Mouse (Mus musculus): ENCODE measurements around the gene Taok3. TPM values are rescaled to one million over a fixed set of nuclear protein-coding genes. Genes with fewer than 3 reads are reported as not detected.

The Taok3 gene
- polyA plus RNA-seq, 1 experiment from 2014 or later, result 58.1 TPM

GRCm38 (mm10) chr5:117268749-117269148 is 148.8 kb downstream of the Taok3 start:
- Histone ChIP-seq H3K27me3 (replicated peaks; ENCODE audit: control insufficient read depth, insufficient read depth, low read length) (no peaks in the 10 kb centered on the region), H3K4me2 (ENCODE audit: low read length) (no peak overlapping the region), H3K4me3 (replicated peaks; ENCODE audit: low read length) (no peak overlapping the region), H3K9me3 (ENCODE audit: control insufficient read depth, low read length) (no peaks in the 10 kb centered on the region), H3K9ac (replicated peaks; ENCODE audit: low read depth, low read length) (no peak overlapping the region), H3K27ac (ENCODE audit: low read length) (no peak overlapping the region), H3K36me3 (ENCODE audit: control insufficient read depth, insufficient read depth) (peaks cover 18% of the 10 kb centered on the region), H3K4me1 (replicated peaks; ENCODE audit: control insufficient read depth, insufficient read depth, low read length) (no peaks in the 10 kb centered on the region)
- WGBS, result 35% methylated on average over 5 of the region's 5 CpGs
- no peak for ATAC-seq

- Histone ChIP-seq H3K4me1 (replicated peaks; ENCODE audit: control insufficient read depth, insufficient read depth, low read length) (no peaks in the 10 kb centered on the region), H3K4me2 (ENCODE audit: low read length) (no peak overlapping the region), H3K27ac (ENCODE audit: low read length) (no peak overlapping the region), H3K36me3 (ENCODE audit: control insufficient read depth, insufficient read depth) (peaks cover 13% of the 10 kb centered on the region), H3K4me3 (replicated peaks; ENCODE audit: low read length) (no peak overlapping the region), H3K9ac (replicated peaks; ENCODE audit: low read depth, low read length) (no peak overlapping the region), H3K9me3 (ENCODE audit: control insufficient read depth, low read length) (no peaks in the 10 kb centered on the region), H3K27me3 (replicated peaks; ENCODE audit: control insufficient read depth, insufficient read depth, low read length) (no peaks in the 10 kb centered on the region)
- ATAC-seq, result no peak
- 94% methylated on average over 12 of the region's 12 CpGs for WGBS
Observed at GRCm38 (mm10) chr5:117269395-117269794, 149.5 kb downstream of the Taok3 start.

DNA sequence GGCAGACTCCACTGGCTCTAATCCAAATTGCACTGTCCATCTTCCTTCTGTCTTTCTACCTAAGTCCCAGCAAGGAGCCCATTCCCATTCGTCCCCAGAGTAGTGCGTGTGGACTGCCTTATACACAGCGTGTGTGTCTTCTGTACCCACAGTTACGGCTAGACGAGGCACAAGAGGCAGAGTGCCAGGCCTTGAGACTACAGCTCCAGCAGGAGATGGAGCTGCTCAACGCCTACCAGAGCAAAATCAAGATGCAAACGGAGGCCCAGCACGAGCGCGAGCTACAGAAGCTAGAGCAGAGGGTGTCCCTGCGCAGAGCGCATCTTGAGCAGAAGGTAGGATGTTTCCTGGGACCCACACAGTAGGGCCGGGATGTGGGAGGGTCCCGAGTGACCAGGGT is 152.0 kb downstream of the Taok3 start:
- H3K9me3 ChIP-seq (ENCODE audit: control insufficient read depth, low read length), result no peaks in the 10 kb centered on the region
- H3K36me3 ChIP-seq (ENCODE audit: control insufficient read depth, insufficient read depth), result peaks cover 2% of the 10 kb centered on the region
- ATAC-seq, result no peak
- no peak overlapping the region for H3K4me3 ChIP-seq (replicated peaks; ENCODE audit: low read length)
- H3K27me3 ChIP-seq (replicated peaks; ENCODE audit: control insufficient read depth, insufficient read depth, low read length), result no peaks in the 10 kb centered on the region
- 83% methylated on average over 14 of the region's 14 CpGs for WGBS
- no peak overlapping the region for H3K9ac ChIP-seq (replicated peaks; ENCODE audit: low read depth, low read length)
- no peak overlapping the region for H3K27ac ChIP-seq (ENCODE audit: low read length)
- H3K4me2 ChIP-seq (ENCODE audit: low read length), result no peak overlapping the region
- H3K4me1 ChIP-seq (replicated peaks; ENCODE audit: control insufficient read depth, insufficient read depth, low read length), result no peaks in the 10 kb centered on the region

- 69% methylated on average over 5 of the region's 5 CpGs for WGBS
- Histone ChIP-seq H3K4me2 (ENCODE audit: low read length) (no peak overlapping the region), H3K4me3 (replicated peaks; ENCODE audit: low read length) (no peak overlapping the region), H3K9me3 (ENCODE audit: control insufficient read depth, low read length) (no peaks in the 10 kb centered on the region), H3K36me3 (ENCODE audit: control insufficient read depth, insufficient read depth) (peaks cover 2% of the 10 kb centered on the region), H3K9ac (replicated peaks; ENCODE audit: low read depth, low read length) (no peak overlapping the region), H3K27me3 (replicated peaks; ENCODE audit: control insufficient read depth, insufficient read depth, low read length) (no peaks in the 10 kb centered on the region), H3K4me1 (replicated peaks; ENCODE audit: control insufficient read depth, insufficient read depth, low read length) (no peaks in the 10 kb centered on the region), H3K27ac (ENCODE audit: low read length) (no peak overlapping the region)
- no peak for ATAC-seq
Observed at GRCm38 (mm10) chr5:117274817-117275216, 154.9 kb downstream of the Taok3 start.

GRCm38 (mm10) chr5:117277784-117278183 is 157.9 kb downstream of the Taok3 start:
- H3K27ac ChIP-seq (ENCODE audit: low read length), result no peak overlapping the region
- peaks cover 7% of the 10 kb centered on the region; the same call in 1 of the 2 replicates for H3K36me3 ChIP-seq (ENCODE audit: control insufficient read depth, insufficient read depth)
- no peak overlapping the region for H3K9ac ChIP-seq (replicated peaks; ENCODE audit: low read depth, low read length)
- H3K4me3 ChIP-seq (replicated peaks; ENCODE audit: low read length), result no peak overlapping the region
- 94% methylated on average over 6 of the region's 6 CpGs for WGBS
- no peaks in the 10 kb centered on the region for H3K9me3 ChIP-seq (ENCODE audit: control insufficient read depth, low read length)
- ATAC-seq, result no peak
- H3K4me2 ChIP-seq (ENCODE audit: low read length), result no peak overlapping the region
- no peaks in the 10 kb centered on the region for H3K27me3 ChIP-seq (replicated peaks; ENCODE audit: control insufficient read depth, insufficient read depth, low read length)
- no peaks in the 10 kb centered on the region for H3K4me1 ChIP-seq (replicated peaks; ENCODE audit: control insufficient read depth, insufficient read depth, low read length)

GRCm38 (mm10) chr5:117278809-117279668 is 159.1 kb downstream of the Taok3 start:
- no peak overlapping the region for H3K4me2 ChIP-seq (ENCODE audit: low read length)
- H3K27ac ChIP-seq (ENCODE audit: low read length), result no peak overlapping the region
- no peak overlapping the region for H3K4me3 ChIP-seq (replicated peaks; ENCODE audit: low read length)
- ATAC-seq, result no peak
- no peaks in the 10 kb centered on the region for H3K27me3 ChIP-seq (replicated peaks; ENCODE audit: control insufficient read depth, insufficient read depth, low read length)
- peaks cover 3% of the 10 kb centered on the region for H3K4me1 ChIP-seq (replicated peaks; ENCODE audit: control insufficient read depth, insufficient read depth, low read length)
- no peak overlapping the region for H3K9ac ChIP-seq (replicated peaks; ENCODE audit: low read depth, low read length)
- peaks cover 7% of the 10 kb centered on the region; the same call in 1 of the 2 replicates for H3K36me3 ChIP-seq (ENCODE audit: control insufficient read depth, insufficient read depth)
- 82% methylated on average over 15 of the region's 15 CpGs for WGBS
- no peaks in the 10 kb centered on the region for H3K9me3 ChIP-seq (ENCODE audit: control insufficient read depth, low read length)

GRCm38 (mm10) chr5:117279669-117280050 is 159.7 kb downstream of the Taok3 start:
- H3K4me2 ChIP-seq (ENCODE audit: low read length), result no peak overlapping the region
- peaks cover 7% of the 10 kb centered on the region; the same call in 1 of the 2 replicates for H3K36me3 ChIP-seq (ENCODE audit: control insufficient read depth, insufficient read depth)
- no peaks in the 10 kb centered on the region for H3K9me3 ChIP-seq (ENCODE audit: control insufficient read depth, low read length)
- no peak overlapping the region for H3K4me3 ChIP-seq (replicated peaks; ENCODE audit: low read length)
- H3K27ac ChIP-seq (ENCODE audit: low read length), result no peak overlapping the region
- WGBS, result 73% methylated on average over 4 of the region's 4 CpGs
- no peak for ATAC-seq
- no peaks in the 10 kb centered on the region for H3K27me3 ChIP-seq (replicated peaks; ENCODE audit: control insufficient read depth, insufficient read depth, low read length)
- peaks cover 9% of the 10 kb centered on the region for H3K4me1 ChIP-seq (replicated peaks; ENCODE audit: control insufficient read depth, insufficient read depth, low read length)
- H3K9ac ChIP-seq (replicated peaks; ENCODE audit: low read depth, low read length), result no peak overlapping the region

DNA sequence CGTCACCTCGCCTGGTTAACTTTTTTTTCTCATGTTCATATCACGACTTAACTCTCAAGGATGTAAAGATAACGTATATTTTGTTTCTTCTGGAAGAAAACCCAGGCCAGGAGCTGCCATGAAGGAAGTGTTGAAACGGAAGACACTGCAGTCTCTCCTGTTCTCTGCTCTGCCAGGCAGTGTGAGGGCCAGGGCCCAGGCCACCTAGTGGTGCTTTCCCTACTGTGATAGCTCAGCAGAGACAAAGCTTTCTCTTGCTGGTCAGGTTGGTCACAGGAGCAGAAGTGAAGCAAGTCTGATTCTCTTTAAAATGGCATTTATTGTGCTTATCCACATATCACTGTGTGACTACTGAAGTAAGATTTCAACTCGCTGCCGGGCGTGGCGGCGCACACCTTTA is 161.6 kb downstream of the Taok3 start:
- Histone ChIP-seq H3K4me1 (replicated peaks; ENCODE audit: control insufficient read depth, insufficient read depth, low read length) (peaks cover 28% of the 10 kb centered on the region), H3K36me3 (ENCODE audit: control insufficient read depth, insufficient read depth) (peaks cover 11% of the 10 kb centered on the region; the same call in 1 of the 2 replicates), H3K9me3 (ENCODE audit: control insufficient read depth, low read length) (no peaks in the 10 kb centered on the region), H3K4me3 (replicated peaks; ENCODE audit: low read length) (no peak overlapping the region), H3K27ac (ENCODE audit: low read length) (no peak overlapping the region), H3K9ac (replicated peaks; ENCODE audit: low read depth, low read length) (no peak overlapping the region), H3K27me3 (replicated peaks; ENCODE audit: control insufficient read depth, insufficient read depth, low read length) (no peaks in the 10 kb centered on the region), H3K4me2 (ENCODE audit: low read length) (no peak overlapping the region)
- 92% methylated on average over 10 of the region's 10 CpGs for WGBS
- ATAC-seq, result no peak

GRCm38 (mm10) chr5:117282360-117282759 is 162.4 kb downstream of the Taok3 start:
- no peaks in the 10 kb centered on the region for H3K9me3 ChIP-seq (ENCODE audit: control insufficient read depth, low read length)
- 89% methylated on average over 8 of the region's 8 CpGs for WGBS
- no peak overlapping the region for H3K4me2 ChIP-seq (ENCODE audit: low read length)
- no peak overlapping the region for H3K9ac ChIP-seq (replicated peaks; ENCODE audit: low read depth, low read length)
- no peak overlapping the region for H3K27ac ChIP-seq (ENCODE audit: low read length)
- H3K4me3 ChIP-seq (replicated peaks; ENCODE audit: low read length), result no peak overlapping the region
- peaks cover 11% of the 10 kb centered on the region; the same call in 1 of the 2 replicates for H3K36me3 ChIP-seq (ENCODE audit: control insufficient read depth, insufficient read depth)
- no peak for ATAC-seq
- peaks cover 28% of the 10 kb centered on the region for H3K4me1 ChIP-seq (replicated peaks; ENCODE audit: control insufficient read depth, insufficient read depth, low read length)
- no peaks in the 10 kb centered on the region for H3K27me3 ChIP-seq (replicated peaks; ENCODE audit: control insufficient read depth, insufficient read depth, low read length)
